Mouse (Mus musculus) NIH3T3 (cell line): ENCODE results near the gene Fbxl14.

Experiments
- DNase-seq: peaks from one replicate; pipeline ENCODE4 v3.0.0-alpha.2; 2012; ENCODE audit warnings: low read depth

Fbxl14 gene

DNA sequence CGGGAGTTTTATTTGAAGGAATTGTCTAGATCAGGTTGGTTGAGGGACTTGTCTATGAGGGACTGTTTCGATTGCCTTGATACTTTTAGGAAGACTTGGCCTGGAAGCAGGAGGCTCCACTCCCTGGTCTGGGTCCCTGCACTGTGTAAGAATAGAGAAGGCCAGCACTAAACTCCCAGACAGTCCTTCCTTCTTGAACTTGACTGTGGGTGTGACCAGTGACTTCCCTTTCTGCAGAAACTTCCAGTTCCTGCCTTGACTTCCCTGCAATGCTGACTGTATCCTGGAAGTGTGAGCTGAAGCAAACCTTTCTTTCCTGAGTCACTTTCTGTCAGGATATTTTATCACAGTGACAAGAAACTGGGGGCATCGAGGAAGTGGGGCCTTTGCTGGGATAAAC is 8.7 kb upstream of the Fbxl14 start:
- DNase-seq = no peak

DNA sequence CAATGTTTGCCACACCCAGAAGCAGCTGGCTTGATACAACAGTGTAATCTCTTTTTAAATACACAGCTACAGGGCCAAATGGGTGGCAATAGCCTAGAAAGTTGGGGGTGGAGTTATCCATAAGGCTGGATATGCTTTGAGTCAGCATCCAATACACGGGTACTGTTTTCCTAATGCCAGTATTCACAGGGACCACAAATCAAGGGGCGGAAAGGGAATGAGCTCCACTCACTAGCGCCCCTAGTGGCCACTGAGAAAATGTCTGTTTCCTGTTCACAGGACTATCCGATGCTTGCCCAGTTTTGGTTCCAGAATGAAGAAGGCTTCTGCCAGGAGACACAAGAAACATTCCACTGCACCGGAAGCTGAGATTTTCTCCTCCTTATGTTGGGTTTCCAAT is 7.3 kb upstream of the Fbxl14 start:
- DNase-seq = peak; percentile 78

DNA sequence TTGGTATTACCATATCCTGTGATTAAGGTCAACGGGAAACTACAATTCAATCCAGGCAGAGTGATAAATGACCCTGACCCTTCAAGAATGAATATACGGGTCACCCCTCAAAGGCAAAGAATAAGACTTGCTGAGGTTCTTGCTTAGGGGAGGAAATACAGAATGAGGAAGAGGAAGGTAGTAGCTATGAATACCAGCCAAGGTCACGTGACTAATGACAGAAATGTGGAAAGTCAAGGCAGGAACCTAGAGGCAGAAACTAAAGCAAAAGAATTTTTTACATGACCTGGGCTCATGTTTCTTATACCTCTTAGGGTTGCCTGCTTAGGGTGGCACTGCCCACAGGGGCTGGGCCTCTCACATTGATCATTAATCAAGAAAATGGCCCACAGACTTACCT is 6.8 kb upstream of the Fbxl14 start:
- DNase-seq = no peak

DNA sequence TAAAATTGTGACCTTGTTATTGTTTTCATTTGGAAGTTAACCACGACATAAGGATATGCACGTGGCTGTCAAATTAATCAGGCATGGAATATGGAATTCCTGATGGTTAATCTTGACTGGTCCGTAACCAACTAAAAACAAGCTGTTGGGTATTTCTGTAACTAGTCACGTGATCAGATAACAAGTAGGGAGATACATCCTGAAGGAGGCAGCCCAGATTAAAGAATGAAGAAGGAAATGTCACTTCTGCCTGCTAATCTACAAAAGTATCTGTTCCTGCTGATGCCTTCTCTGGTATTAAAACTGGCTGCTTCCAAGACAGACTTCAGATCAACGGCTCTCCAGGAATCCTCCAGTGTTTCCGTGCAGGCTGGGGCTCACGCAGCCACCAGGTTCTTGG is 6.0 kb upstream of the Fbxl14 start:
- DNase-seq = no peak

DNA sequence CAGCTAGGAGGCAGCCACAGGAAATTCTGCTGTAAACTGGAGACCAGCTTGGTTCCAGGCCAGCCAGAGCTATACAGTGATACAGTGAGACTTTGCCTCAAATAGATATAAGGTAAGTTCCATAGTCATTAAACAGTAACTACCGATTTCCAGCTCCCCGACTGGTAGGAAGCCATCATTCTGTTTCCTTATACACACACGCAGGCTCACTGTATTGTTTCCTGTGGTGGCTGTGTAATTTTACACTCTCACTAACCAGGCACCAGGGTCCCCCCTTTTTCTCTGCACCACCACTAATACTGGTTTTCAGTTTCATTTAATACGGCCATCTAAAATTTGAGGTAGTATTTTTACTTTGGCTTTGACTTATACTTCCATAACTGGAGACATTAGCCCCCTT is 5.5 kb upstream of the Fbxl14 start:
- DNase-seq = no peak

DNA sequence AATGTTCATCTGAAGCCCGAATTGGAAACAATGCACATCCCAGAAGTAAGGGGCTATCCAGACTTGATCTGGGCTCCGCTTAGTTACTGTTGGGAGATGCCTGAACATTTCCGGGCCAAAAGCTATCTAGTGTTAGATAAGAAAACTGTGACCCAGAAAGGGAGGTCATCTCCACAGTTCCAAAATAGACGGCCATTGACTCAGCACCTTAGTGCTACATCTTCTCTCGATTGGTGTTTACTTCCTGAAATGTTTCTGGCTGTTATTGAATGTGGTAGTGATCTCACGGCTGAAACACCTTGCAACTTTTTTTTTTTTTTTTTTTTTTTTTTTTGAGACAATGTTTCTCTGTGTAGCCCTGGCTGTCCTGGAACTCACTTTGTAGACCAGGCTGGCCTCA is 3.5 kb upstream of the Fbxl14 start:
- DNase-seq = no peak

DNA sequence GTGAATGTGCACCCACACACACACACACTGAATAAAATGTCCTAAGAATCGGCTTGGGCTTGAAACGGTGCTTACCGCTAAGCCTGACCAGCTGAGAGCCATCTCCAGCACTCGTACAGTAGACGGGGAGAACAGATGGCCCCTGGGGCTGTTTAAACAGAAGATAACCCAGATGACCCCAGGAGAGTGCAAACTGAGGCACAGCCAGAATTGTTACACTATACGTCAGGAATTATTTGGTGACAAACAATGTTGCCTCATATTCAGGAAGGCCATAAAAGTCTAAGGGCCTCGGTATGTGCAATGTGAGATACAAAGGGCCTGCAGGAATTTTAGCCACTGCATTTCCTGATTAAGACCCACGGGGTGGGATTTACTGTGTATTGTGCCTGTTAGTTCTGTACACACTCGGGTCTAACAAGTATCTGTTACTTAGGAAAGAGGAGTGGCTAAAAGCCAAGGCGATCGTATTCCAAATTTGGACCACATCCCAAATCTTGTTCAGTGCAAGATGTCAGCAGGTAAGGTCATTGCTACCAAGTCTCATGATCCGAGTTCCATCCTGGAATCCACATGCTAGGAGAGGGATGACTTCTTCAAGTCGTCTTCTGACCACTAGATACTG is 1.7 kb upstream of the Fbxl14 start:
- DNase-seq = peak; percentile 13

DNA sequence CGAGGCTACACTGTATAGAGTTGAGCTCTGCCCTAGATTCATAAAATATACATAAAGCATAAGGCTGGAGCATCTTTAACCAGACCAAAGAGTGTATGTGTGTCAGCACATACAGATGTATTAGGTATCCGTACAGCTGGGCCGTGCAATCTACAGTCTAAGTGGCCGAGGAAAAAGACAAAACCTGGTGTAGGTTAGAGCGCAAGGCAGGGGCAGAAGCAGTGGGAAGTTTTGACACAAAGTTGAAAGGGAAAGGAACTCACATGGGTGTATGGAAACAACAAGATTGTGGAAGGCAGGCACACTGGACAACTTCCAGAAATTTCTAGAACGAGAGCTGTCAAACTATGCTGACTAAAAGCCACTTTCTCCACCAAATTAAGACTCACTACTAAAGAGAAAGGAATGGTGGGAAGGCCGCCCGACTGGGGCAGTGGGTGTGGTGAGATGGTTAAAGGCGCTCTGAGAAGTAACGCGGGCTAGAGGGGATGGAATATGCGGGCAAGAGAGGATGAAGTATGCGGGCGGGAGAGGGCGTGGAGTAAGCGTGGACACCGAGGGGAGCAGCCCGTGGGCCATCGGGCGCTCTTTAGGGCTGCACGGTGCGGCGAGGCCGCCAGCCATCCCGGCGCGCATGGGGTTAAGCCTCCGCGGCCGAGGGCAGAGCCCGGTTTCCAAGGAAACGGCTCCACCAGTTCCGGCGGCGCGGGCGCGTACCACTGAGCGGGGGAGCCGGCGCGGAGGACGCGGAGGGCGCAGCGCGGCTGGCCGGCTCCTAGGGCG is 717 bp upstream of the Fbxl14 start:
- peak; percentile 95 for DNase-seq

DNA sequence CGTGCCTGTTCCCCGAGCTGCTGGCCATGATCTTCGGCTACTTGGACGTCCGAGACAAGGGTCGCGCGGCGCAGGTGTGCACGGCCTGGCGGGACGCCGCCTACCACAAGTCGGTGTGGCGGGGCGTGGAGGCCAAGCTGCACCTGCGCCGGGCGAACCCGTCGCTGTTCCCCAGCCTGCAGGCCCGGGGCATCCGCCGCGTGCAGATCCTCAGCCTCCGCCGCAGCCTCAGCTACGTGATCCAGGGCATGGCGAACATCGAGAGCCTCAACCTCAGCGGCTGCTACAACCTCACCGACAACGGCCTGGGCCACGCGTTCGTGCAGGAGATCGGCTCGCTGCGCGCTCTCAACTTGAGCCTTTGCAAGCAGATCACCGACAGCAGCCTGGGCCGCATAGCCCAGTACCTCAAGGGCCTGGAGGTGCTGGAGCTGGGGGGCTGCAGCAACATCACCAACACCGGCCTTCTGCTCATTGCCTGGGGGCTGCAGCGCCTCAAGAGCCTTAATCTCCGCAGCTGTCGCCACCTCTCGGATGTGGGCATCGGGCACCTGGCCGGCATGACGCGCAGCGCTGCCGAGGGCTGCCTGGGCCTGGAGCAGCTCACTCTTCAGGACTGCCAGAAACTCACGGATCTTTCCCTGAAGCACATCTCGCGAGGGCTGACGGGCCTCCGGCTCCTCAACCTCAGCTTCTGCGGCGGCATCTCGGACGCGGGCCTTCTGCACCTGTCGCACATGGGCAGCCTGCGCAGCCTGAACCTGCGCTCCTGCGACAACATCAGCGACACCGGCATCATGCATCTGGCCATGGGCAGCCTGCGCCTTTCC is 623 bp downstream of the Fbxl14 start:
- DNase-seq = peak; percentile 81

DNA sequence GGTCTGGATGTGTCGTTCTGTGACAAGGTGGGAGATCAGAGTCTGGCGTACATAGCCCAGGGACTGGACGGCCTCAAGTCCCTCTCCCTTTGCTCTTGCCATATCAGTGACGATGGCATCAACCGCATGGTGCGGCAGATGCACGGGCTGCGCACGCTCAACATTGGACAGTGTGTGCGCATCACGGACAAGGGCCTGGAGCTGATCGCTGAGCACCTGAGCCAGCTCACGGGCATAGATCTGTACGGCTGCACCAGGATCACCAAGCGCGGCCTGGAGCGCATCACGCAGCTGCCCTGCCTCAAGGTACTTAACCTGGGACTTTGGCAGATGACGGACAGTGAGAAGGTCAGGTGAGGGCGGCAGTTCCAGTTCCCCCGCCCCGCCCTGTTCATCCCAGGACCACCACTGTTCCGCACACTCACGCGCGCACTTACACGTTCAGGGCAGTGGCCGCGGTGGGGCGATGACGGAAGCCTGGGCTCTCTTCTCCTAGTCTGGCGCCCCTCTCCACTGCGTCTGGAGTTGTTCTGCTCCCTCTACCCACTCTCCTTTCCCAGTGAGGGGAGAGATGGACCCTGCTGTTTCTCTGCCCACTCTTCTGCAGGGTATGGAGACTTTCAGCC is 1.4 kb downstream of the Fbxl14 start:
- DNase-seq = peak; percentile 54

DNA sequence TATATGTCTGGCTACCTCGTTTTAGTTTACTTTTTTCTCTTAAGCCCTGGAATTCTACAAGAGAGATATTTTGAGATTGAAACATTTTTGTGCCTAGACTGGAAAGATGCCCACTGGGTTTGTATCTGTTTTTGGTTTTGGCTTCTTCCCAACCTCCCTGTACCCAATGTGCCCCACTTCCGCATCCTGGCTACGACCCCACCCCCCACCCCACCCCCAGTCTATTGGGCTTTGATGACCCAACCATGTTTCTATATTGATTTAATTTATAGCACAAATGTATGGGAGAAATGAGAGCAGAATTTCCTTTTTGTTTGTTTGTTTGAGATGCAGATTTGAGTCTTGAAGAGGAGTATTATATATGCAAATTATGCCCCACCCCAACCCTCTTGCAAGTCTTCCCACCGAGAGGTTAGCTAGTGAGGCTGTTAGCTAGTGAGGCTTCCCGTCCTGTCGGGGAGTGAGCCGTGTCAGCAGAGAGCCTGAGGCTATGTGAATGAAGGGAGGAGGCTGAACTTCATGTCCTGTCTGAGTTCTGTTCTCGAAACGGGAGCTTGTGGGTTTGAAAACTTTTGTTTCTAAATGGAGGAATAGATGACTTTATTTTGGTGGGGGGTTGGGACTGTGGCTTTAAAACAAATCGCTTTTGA is 2.4 kb downstream of the Fbxl14 start:
- peak; percentile 41 for DNase-seq

DNA sequence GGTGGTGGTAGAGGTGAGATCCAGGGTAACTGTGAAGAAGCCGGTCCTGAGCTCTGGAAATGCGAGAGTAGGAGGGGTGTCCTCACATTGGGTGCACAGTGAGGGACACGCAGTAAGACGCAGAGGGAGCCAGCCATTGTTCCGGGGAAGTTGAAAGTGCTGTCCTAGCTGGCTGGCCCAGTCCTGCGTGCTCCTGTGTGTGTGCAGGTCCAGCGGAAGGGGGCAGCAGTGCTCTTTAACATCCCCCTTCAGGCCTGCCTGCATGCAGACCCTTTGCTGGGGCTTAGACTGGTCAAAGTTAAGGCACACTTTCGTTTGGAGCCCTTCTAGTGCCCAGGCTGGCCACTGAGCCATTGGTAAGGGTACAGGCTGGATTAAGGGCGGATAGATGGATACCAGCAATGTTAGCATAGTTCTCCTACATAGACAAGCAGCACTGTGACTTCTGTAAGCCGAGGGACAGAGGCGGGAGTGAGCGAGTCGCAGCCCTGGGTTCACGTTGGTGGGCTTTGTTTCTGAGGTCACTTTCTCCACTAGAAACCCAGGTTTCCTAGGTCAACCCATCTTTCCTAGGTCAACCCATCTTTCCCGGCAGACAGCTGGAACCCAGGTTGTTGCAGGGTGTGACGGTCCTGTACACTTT is 3.6 kb downstream of the Fbxl14 start:
- DNase-seq = peak; percentile 50

DNA sequence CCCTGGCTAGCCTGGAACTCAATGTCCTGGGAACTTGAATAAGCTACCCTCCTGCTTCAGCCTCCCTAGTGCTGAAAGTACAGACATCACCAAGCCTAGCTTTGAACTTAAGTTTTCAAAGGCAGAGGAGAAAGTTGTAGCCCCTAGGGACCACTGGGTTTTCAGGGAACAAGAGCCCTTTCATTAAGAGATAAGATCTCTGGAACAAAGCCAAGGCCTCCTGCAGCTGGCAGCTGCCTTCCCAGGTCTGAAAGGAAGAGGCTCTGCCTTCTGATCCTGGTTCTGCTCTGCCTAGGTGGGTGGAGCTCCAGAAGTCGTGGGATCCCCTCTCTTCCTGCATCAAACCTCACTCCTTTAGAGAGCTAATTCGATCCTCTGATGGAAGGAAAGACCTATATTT is 6.0 kb downstream of the Fbxl14 start:
- peak; percentile 40 for DNase-seq

DNA sequence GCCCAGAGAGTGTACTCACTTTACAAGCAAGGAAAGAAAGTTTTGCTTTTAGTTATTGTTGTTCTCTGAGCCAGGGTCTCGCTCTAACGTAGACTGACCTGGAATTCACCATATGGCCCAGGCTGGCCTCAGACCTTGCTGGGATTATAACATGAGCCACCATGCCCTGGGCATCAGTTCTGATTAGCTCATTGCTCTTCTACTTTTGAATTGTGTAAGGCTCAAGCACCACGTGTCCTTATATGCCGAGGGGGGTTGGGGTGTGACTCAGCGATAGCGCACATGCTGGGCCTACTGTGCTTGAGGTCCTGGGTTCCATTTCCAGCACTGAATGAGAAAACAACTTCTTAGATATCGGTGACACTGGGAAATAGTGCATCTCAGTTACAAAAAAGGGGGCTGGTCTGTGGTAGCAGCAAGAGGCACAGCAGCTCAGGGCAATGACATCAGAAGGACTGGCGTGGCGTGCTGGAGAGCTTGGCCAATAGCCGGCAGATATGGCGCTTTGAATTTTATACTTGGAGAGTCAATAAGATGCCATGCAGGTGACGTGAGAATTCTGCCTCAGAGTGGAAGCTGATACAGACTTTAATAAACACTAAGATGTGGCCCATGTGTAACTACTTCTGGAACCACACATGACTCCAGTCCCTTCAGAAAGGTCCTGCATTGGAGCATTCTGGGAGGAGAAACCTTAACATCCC is 7.1 kb downstream of the Fbxl14 start:
- DNase-seq = peak; percentile 33

DNA sequence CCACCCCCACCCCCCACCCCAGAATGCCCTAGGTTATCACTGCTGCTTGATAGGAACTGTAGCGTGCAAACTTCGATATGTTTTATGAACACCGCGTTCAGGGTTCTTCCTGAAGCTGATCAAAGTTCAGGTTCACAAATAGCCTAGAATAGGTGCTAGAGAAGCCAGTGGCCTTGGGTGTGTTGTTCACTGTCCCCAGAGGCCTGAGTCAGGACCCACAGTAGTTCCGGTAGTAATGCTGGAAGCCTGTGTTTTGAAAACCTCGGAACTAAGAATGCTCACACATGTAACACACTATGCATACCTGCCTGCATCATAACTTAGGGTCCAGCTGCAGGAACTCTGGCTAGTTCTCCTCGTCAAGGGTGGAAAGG is 7.6 kb downstream of the Fbxl14 start:
- no peak for DNase-seq

DNA sequence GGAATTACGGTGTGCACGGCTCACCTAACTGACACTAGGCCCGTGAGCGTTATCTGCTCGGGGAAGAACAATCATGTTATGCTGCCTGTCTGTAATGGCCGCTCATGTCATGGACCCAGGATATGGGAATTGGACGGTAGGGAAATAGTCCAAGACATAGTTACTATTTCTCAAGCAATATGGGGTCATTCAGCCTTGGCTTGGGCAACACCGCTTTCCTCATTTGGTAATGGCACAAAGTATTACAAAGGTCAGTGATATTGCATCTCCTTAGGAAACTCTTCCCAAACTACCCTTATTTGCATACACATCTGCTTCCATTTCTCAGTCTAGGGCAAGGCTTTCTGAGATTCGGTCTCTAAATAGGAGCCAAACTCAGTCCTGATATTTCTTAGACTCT is 8.2 kb downstream of the Fbxl14 start:
- DNase-seq = no peak

DNA sequence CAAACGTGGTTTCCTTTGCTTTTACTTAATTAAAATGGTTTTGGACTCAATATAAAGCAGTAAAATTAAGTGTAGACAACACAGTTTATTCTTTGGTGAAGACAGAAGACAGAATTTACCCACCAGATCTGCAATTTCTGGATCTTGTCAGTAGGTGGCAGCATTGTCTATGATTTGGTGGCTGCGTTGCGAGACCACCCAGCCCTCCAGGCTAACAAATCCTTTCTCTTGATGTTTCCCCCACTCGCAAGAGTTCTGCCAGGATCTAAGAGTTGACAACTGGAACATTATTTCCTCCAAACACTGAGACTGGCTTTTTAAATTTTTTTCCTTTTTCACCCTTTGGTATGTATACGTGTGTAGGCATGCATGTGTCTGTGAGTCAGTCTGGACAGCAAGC is 10.3 kb downstream of the Fbxl14 start:
- peak; percentile 79 for DNase-seq

DNA sequence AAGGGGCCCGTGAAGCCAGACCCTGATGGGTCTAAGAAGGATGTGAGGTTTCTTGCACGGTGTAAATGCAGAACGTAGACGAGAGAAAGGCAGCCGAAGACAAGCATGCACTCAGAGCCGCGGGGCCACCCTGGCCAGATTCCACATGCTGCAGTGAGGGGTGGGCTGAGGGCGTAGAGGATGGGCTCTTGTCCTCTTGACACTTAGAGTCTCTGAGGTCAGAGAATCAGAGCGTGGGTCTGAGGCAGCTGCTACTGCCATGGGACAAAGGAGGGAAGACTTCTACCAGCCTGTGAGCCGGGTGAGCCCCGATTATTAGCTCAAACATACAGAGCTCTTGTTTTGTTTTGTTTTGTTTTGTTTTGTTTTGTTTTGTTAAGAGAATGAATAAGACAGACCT is 11.1 kb downstream of the Fbxl14 start:
- DNase-seq = no peak

DNA sequence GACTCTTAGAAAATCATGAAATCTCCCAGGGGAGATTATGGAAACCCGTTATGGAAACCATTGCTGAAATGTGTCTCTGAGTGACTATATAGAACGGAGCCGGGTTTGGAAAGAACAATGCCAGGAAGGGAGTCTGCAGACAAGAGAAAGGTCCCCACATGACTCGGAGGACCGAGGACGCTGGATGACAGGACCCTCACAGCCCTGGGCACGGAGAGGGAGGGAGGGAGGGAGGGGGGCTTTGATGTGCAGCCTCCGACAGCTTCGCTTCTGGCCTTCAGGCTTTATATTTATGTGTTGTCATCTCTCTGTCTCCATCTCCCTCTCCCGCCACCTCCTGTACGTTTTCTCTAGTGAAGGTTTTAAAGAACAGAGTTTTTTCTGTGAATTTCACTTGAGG is 11.5 kb downstream of the Fbxl14 start:
- DNase-seq = no peak

DNA sequence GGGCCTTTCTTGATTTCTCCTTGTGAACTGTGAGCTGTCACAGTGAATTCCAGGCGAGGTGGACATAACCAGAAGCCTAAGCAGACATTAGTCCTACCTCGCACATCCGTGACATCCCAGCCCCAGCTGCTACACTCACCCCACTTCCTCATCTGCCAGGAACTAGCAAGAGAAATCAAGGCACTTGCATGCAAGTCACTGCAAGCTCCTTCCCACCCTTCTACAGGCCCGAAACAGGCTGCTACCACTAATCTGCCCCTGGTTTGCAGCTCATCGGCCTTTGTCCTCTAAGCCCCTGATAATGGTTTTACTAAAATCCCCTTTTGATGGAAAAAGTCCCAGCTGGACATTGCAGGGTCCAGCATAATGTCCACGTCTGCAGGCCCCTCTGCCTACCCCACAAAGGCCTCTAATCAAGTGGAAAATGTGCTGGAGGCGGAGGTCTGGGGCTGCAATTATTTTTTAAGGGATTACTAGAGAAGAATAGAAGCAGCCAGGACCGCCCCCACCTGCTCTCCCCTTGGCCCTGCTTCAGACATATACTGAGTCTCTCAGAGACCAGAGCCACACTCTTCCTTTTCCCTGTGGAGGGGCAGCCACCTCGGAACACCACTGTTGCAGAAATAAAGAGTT is 12.6 kb downstream of the Fbxl14 start:
- DNase-seq = no peak

DNA sequence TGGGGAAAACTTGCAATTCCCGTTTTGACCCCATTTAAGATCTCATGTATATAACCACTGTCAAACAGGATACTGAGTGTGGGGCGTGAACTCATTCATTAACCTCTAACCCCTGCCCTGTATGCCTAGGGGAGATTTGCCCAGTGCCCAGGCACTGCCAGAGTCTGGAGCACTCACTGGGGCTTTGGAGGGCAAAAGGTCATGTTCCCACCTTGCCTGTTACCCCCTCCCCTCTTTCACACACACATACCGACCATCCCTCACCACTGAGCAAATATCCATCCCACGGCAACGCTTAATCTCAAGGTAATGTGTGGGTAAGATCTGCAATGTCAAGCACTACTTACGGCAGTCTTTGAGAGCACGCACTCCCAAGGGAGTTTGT is 13.2 kb downstream of the Fbxl14 start:
- no peak for DNase-seq
